Mouse (Mus musculus) liver, adult 10 weeks (tissue): Measurements from ENCODE around the gene Tarm1. TPM values are rescaled to one million over a fixed set of nuclear protein-coding genes. Genes with fewer than 3 reads are reported as not detected.

Experiments
- polyA plus RNA-seq: library from polyadenylated mRNA; stranded (reverse); fragments of 350-450 nt; fragmentation: Illumina TruSeq; extraction: RNeasy Lipid Tissue Mini Kit (QIAGEN cat#74804); gene quantifications from one replicate; pipeline ENCODE4 v1.2.3, GENCODE M21; 2014; ENCODE audit warnings: low read depth, low replicate concordance

The Tarm1 gene
- not detected for polyA plus RNA-seq

DNA sequence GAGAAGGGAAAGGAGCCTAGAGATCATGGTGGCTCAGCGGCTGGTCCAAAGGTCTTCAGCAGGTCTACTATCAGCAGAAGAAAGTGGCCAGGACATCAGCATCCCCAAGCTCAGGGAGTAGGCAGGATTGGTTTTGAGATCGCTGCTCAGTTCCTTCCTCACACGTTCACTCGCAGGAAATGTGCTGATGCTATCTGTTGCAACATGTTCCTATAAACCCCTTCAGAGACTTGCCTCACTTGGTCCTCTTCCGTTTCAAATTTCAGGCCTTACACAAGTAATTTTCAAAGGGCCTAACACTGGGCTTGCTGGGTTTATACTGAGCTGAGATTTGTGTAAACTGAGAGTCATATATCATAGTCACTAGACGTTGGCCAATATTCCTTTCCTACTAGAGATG is at the start of gene Tarm1:
Gene Tarm1 (minus strand): TSS at position 186 of the 400 bp plus-strand sequence.

Other genes with a start within 250 kb of the Tarm1 start
- gene Myadm, start 213.5 kb downstream of the Tarm1 start, polyA plus RNA-seq, result 23.1 TPM
- gene Prkcg, start 213.4 kb downstream of the Tarm1 start, polyA plus RNA-seq, result 0.19 TPM
- not detected for gene Cacng7, start 169.7 kb downstream of the Tarm1 start, polyA plus RNA-seq
- gene Cacng8, start 111.9 kb downstream of the Tarm1 start, polyA plus RNA-seq, result not detected
- gene Cacng6, start 78.4 kb downstream of the Tarm1 start, polyA plus RNA-seq, result not detected
- gene Oscar, start 113.5 kb upstream of the Tarm1 start, polyA plus RNA-seq, result not detected
- 51.2 TPM for gene Ndufa3, start 114.7 kb upstream of the Tarm1 start, polyA plus RNA-seq
- 3.0 TPM for gene Tfpt, start 127.3 kb upstream of the Tarm1 start, polyA plus RNA-seq
- 8.2 TPM for gene Prpf31, start 127.4 kb upstream of the Tarm1 start, polyA plus RNA-seq
- gene Cnot3, start 142.6 kb upstream of the Tarm1 start, polyA plus RNA-seq, result 6.8 TPM
- gene Leng1, start 163.2 kb upstream of the Tarm1 start, polyA plus RNA-seq, result 3.3 TPM
- gene Tmc4, start 174.9 kb upstream of the Tarm1 start, polyA plus RNA-seq, result 5.2 TPM
- 4.4 TPM for gene Tsen34, start 190.2 kb upstream of the Tarm1 start, polyA plus RNA-seq
- gene Mboat7, start 190.9 kb upstream of the Tarm1 start, polyA plus RNA-seq, result 23.3 TPM
- 13.2 TPM for gene Rps9, start 201.4 kb upstream of the Tarm1 start, polyA plus RNA-seq
- 2.0 TPM for gene Pirb, start 217.8 kb upstream of the Tarm1 start, polyA plus RNA-seq